Mouse (Mus musculus) liver, embryonic 14.5 days (tissue): ENCODE measurements at regions not wholly inside any gene's neighbourhood (a gene's known extent, or its start where the extent isn't known, plus 50 kb on each side); places are given as distances from the start of the nearest gene placed in this dataset.

Experiments used
- CTCF ChIP-seq: IDR thresholded peaks from 2 replicates; pipeline ENCODE4 v1.5.1; 2016; ENCODE audit warnings: antibody characterized with exemption, low read depth, control low read depth
- EP300 ChIP-seq: IDR thresholded peaks from 2 replicates; pipeline ENCODE4 v1.6.1; 2016; ENCODE audit warnings: antibody characterized with exemption, low read depth

- no peak for TF ChIP-seq CTCF
- TF ChIP-seq EP300 = no peak
Measured at GRCm38 (mm10) chr14:99430323-99430722, 131.8 kb downstream of the Klf5 start.
